Mouse (Mus musculus) hindbrain, embryonic 14.5 days (tissue): ENCODE data around the gene Myadm. TPM values are rescaled to one million over a fixed set of nuclear protein-coding genes. Genes with fewer than 3 reads are reported as not detected.

Experiments
- ATAC-seq: fragments of 200-750 bp; cut with Nextera tagmentation; 2 replicates; pipeline ENCODE4 v1.8.0; 2017; ENCODE audit warnings: moderate number of reproducible peaks, mild to moderate bottlenecking, moderate TSS enrichment, moderate library complexity; ENCODE audit not compliant: low FRiP score
- DNase-seq: peaks from one replicate; pipeline ENCODE4 v3.0.0-alpha.2; 2015; ENCODE audit warnings: low spot score
- H3K27ac ChIP-seq: fragments of 300-500 bp; sonication (generic); 2 replicates; pipeline ENCODE4 v1.5.1; 2014; ENCODE audit warnings: mild to moderate bottlenecking, moderate library complexity
- H3K27me3 ChIP-seq: fragments of 300-500 bp; sonication (generic); 2 replicates; pipeline ENCODE4 v1.6.1; 2014; ENCODE audit warnings: mild to moderate bottlenecking, low read length, mixed read lengths; ENCODE audit not compliant: control insufficient read depth, insufficient read depth
- H3K36me3 ChIP-seq: fragments of 300-500 bp; sonication (generic); replicated peaks from 2 replicates; pipeline ENCODE4 v1.6.1; 2014; ENCODE audit not compliant: control insufficient read depth, insufficient read depth
- H3K4me1 ChIP-seq: fragments of 300-500 bp; sonication (generic); replicated peaks from 2 replicates; pipeline ENCODE4 v1.6.1; 2014; ENCODE audit warnings: antibody characterized with exemption, low read length, mixed read lengths; ENCODE audit not compliant: control insufficient read depth, insufficient read depth
- H3K4me2 ChIP-seq: fragments of 300-500 bp; sonication (generic); replicated peaks from 2 replicates; pipeline ENCODE4 v1.6.1; 2014; ENCODE audit warnings: mild to moderate bottlenecking, moderate library complexity
- H3K4me3 ChIP-seq: fragments of 300-500 bp; sonication (generic); replicated peaks from 2 replicates; pipeline ENCODE4 v1.5.1; 2014; ENCODE audit warnings: mild to moderate bottlenecking, low read length
- H3K9ac ChIP-seq: fragments of 300-500 bp; sonication (generic); 2 replicates; pipeline ENCODE4 v1.6.1; 2014
- H3K9me3 ChIP-seq: fragments of 300-500 bp; sonication (generic); 2 replicates; pipeline ENCODE4 v1.6.1; 2016; ENCODE audit warnings: low read length; ENCODE audit not compliant: control insufficient read depth
- WGBS: fragments of 180-500 bp; shearing (Covaris S2); extraction: QIAGEN DNeasy Blood & Tissue Kit; methylation state at CpG from one replicate; pipeline ENCODE4 v1.1.7; 2014; 5-methylcytosine and 5-hydroxymethylcytosine counted together
- polyA plus RNA-seq: library from polyadenylated mRNA; unstranded; fragments of >200 nt; fragmentation: Nextera tagmentation; extraction: Ambion mirVana; gene quantifications from 2 replicates; pipeline ENCODE4 v1.2.1, GENCODE M21; 2014

The Myadm gene
- 40.1 and 43.6 TPM in 2 replicates for polyA plus RNA-seq

DNA sequence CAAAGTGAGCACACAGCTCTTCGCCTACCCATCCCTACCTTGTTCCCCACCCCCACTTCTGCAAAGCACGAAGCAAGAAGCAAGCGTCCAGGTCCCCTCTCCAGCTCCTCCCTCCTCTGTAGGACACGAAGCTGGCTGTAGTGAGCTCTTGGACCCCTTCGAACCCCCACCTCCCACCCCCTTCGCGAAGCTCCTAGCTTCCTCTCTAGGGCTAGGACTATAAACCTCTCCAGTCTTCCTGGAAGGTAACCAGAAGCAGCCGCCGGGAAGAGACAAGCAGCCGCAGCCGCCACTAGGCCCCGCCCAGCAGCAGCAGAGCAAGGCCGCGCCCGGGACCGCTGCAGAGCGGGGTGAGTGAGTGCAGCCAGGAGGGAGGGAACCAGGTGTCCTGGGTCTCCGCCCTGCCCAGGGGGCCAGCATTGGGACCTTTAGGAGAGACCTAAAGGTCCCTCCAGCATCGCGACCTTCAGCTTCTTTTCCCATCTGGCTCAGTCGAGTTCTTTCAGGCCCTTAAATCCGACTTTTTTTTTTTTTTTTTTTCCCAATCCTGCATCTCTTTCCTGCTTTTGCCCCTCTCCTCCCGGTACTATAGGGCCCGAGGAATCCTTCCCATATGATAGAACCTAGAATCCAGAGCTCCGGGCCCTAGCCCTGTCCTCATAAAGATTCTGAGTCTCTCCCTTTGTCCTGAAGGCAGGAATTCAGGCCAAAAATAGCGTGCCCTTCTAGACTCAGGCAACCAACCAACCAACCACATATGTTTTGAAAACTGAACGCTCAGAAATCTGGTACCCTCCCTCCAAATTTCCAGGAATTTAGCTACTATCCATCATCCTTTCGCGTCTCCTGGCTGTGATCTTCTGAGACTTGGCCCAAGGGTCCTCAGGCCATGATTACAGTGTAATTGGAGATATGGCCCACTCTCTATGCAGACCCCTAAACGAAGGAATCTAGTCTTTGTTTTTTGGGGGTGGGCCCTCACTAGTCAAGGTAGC lies at the start of gene Myadm, which contains the start of gene Prkcg:
TSS of gene Myadm (plus strand) at position 105 of the 995 bp plus-strand sequence.
TSS of gene Prkcg (plus strand) at position 204 of the 995 bp plus-strand sequence.
- DNase-seq: peak; percentile 73
- peaks cover 9% of the 10 kb centered on the region; the same call in 1 of the 2 replicates for H3K36me3 ChIP-seq
- no peaks in the 10 kb centered on the region for H3K27me3 ChIP-seq
- peak within 1 kb of the TSS; percentile 38 for H3K4me3 ChIP-seq
- H3K4me1 ChIP-seq: peaks cover 15% of the 10 kb centered on the region; the same call in 1 of the 2 replicates
- ATAC-seq: peak; percentile 48
- no peaks in the 10 kb centered on the region for H3K9me3 ChIP-seq
- H3K4me2 ChIP-seq: peak within 1 kb of the TSS; percentile 85
- peak within 1 kb of the TSS; percentile 65 for H3K9ac ChIP-seq
- WGBS: under 1% methylated on average over 30 of the region's 30 CpGs
- H3K27ac ChIP-seq: peak within 1 kb of the TSS; percentile 75

DNA sequence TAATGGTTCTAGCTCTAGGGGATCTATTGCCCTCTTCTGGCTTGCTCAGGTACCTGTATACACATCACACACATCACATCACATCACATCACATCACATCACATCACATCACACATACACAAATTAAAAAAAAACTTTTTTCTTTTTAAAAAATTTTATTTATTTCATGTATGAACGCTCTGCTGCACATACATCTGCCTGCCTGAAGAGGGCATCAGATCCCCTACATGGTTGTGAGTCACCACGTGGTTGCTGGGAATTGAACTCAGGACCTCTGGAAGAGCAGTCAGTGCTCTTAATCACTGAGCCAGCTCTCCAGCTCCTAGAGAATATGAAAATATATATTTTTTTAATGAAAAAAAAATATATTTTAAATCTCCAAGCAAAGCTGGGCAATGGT lies 49.7 kb upstream of the Myadm start:
- H3K9ac ChIP-seq: no peak overlapping the region
- no peaks in the 10 kb centered on the region for H3K27me3 ChIP-seq
- H3K4me2 ChIP-seq: no peak overlapping the region
- H3K4me3 ChIP-seq: no peak overlapping the region
- no peaks in the 10 kb centered on the region for H3K9me3 ChIP-seq
- H3K27ac ChIP-seq: no peak overlapping the region
- ATAC-seq: no peak
- no peaks in the 10 kb centered on the region for H3K4me1 ChIP-seq
- no peaks in the 10 kb centered on the region for H3K36me3 ChIP-seq
- 82% methylated on average over 2 of the region's 2 CpGs for WGBS
- no peak for DNase-seq

DNA sequence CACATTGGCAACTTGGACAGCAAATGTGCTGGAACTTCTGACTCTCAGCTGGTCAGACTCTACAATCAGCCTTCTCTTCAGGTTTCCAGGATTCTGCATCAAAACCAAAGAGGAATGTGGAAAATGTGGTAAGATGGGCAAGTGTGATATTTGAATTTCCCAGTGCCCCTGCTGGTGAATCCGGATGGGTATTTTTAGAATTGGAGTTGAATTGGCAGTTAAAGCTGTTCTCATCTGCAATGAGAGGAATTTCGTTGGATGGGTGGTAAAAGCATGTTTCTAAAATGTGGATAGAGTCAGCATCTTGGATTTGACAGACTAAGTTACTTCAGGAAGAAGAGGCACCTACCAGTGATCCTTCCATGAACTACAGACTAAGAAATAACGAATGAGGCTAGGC lies 28.2 kb upstream of the Myadm start:
- Histone ChIP-seq H3K9me3 (no peaks in the 10 kb centered on the region), H3K4me2 (no peak overlapping the region), H3K27ac (no peak overlapping the region), H3K36me3 (no peaks in the 10 kb centered on the region), H3K27me3 (no peaks in the 10 kb centered on the region), H3K9ac (no peak overlapping the region), H3K4me3 (no peak overlapping the region), H3K4me1 (no peaks in the 10 kb centered on the region)
- DNase-seq (no peak), ATAC-seq (no peak)
- WGBS: 71% methylated on average over 3 of the region's 3 CpGs

DNA sequence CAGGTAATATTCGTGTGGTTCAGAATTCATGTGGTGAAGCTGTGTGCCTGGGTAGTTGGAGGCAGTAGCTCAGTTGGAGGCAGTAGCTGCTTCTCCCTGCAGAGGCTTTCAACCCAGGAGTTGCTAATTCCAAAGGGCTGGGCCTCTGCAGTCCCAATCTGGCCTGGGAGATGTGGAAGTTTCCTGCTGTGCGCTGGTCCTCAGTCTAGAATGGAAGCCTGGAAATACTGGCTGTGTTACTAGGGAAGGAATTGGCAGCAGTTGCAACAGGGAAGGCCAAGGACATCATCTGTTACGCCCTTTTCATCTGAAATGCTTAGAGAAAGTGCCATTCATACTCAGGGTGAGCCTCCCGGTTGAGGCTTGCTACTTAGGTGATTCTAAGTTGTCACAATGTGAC lies 27.4 kb upstream of the Myadm start:
- H3K4me1 ChIP-seq: no peaks in the 10 kb centered on the region
- no peak for ATAC-seq
- H3K9me3 ChIP-seq: no peaks in the 10 kb centered on the region
- H3K36me3 ChIP-seq: no peaks in the 10 kb centered on the region
- no peak overlapping the region for H3K27ac ChIP-seq
- no peak overlapping the region for H3K4me2 ChIP-seq
- no peaks in the 10 kb centered on the region for H3K27me3 ChIP-seq
- WGBS: 64% methylated on average over 4 of the region's 4 CpGs
- no peak overlapping the region for H3K4me3 ChIP-seq
- DNase-seq: no peak
- H3K9ac ChIP-seq: no peak overlapping the region

DNA sequence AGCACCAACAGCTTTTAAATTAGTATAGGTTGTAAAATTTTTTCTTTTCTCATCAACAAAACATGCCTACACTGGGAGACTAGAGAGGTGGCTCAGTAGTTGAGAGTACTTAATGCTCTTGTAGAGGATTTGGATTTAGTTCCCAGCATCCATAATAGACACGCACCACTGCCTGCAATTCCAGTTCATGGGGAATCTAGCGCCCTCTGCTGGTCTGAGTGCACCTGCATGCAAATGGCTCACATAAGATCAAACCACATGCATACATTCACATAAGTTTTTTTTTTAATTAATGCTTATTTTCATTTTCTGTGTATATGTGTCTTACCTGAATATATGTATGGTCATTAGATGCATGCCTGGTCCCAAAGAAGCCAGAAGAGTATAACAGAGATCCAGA lies 26.1 kb upstream of the Myadm start:
- H3K4me3 ChIP-seq: no peak overlapping the region
- no peak overlapping the region for H3K4me2 ChIP-seq
- no peak overlapping the region for H3K27ac ChIP-seq
- no peaks in the 10 kb centered on the region for H3K27me3 ChIP-seq
- no peaks in the 10 kb centered on the region for H3K4me1 ChIP-seq
- ATAC-seq: no peak
- no peak overlapping the region for H3K9ac ChIP-seq
- no peak for DNase-seq
- no peaks in the 10 kb centered on the region for H3K9me3 ChIP-seq
- H3K36me3 ChIP-seq: no peaks in the 10 kb centered on the region
- WGBS: 30% methylated on average over 2 of the region's 2 CpGs

DNA sequence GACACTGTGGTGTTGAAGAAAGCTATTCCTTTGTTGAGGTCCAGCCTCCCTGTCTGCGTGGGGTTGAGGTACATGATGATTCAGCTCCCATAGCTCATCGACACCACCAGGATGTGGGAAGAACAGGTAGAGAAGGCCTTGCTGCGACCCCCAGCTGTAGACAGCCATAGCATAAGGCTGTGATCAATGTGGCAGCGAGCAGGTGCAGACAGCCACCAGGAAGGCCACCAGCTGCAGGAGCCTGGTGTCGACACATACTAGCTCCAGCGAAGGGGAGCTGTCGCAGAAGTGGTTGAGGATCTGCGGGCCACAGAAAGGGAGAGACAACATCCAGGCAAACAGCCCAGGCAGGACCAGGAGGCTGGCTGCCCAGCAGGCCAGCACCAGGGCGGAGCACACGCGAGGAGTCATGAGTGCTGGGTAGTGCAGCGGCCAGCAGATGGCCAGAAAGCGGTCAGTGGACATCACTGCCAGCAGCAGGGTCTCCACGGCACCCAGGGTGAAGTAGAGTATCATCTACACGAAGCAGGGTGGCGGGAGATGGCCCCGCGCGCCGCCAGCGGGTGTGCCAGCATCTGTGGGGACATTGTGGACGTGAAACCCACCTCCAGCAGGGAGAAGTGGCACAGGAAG lies 24.4 kb upstream of the Myadm start:
- ATAC-seq: no peak

DNA sequence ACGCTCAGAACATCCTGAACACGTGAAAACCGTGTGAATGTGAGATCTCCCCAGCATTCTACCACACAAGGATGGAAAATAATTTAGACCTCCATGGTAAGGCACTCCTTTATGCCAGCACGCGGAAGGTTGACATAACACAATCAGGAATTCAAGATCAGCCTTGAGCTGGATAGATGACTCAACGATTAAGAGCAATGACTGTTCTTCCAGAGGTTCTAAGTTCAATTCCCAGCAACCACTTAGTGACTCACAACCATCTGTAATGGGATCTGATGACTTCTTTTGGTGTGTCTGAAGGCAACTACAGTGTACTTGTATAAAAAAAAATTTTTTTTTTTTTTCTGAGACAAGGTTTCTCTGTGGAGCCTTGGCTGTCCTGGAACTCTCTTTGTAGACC lies 23.6 kb upstream of the Myadm start:
- WGBS: 68% methylated on average over 6 of the region's 6 CpGs
- Histone ChIP-seq H3K36me3 (no peaks in the 10 kb centered on the region), H3K4me3 (no peak overlapping the region), H3K9ac (no peak overlapping the region), H3K4me2 (no peak overlapping the region), H3K27ac (no peak overlapping the region), H3K9me3 (no peaks in the 10 kb centered on the region), H3K27me3 (no peaks in the 10 kb centered on the region), H3K4me1 (no peaks in the 10 kb centered on the region)
- no peak for DNase-seq
- ATAC-seq: no peak

More for the DNA sequence above, 24.4 kb upstream of the Myadm start:
- no peaks in the 10 kb centered on the region for H3K4me1 ChIP-seq
- no peak overlapping the region for H3K4me3 ChIP-seq
- no peak overlapping the region for H3K9ac ChIP-seq
- no peak for DNase-seq
- H3K9me3 ChIP-seq: no peaks in the 10 kb centered on the region
- H3K27me3 ChIP-seq: no peaks in the 10 kb centered on the region
- H3K27ac ChIP-seq: no peak overlapping the region
- H3K4me2 ChIP-seq: peak overlapping the region; percentile 28
- WGBS: 40% methylated on average over 22 of the region's 22 CpGs
- H3K36me3 ChIP-seq: no peaks in the 10 kb centered on the region

DNA sequence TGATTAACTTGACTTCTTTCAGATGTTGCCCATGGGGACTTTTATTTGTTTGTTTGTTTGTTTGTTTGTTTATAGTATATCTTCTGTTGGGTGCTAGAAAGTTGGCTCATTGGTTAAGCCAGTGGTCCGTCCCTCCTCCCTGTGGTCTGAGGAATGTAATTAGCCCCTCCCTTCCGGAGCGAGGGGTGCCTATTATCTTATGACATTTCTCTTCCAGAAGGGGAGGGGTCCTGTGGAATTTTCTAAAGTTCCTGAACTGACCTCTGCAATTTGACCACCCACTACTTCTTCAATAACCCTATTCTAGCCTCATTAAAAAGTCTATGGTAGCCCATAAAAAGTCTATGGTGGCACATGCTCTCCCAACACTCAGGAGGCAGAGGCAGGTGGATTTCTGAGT lies 21.6 kb upstream of the Myadm start:
- Histone ChIP-seq H3K4me2 (no peak overlapping the region), H3K9me3 (no peaks in the 10 kb centered on the region), H3K27ac (no peak overlapping the region), H3K27me3 (no peaks in the 10 kb centered on the region), H3K4me3 (no peak overlapping the region), H3K4me1 (no peaks in the 10 kb centered on the region), H3K36me3 (no peaks in the 10 kb centered on the region), H3K9ac (no peak overlapping the region)
- no peak for DNase-seq
- 86% methylated on average over 3 of the region's 3 CpGs for WGBS
- ATAC-seq: no peak

DNA sequence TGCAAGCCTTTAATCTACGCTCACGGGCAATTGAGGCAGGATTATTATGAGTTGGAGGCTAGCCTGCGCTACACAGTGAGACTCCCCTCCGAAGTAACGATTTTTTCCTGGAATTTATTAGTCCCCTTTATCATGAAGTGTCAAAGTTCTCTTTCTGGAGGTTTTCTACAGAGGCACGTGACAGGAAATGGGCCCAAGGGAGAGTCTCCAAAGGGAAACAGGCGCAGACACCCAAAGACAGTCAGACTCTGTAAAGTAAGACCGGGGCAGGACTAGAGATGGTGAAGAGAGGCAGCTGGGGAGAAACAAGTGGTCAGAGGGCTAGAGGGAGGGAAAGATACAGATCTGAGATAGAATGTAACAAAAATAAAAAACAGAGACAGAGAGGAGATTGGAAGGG lies 21.0 kb upstream of the Myadm start:
- 79% methylated on average over 8 of the region's 8 CpGs for WGBS

More for the DNA sequence above, 21.0 kb upstream of the Myadm start:
- DNase-seq (no peak), ATAC-seq (no peak)
- no peak overlapping the region for H3K9ac ChIP-seq
- no peaks in the 10 kb centered on the region for H3K9me3 ChIP-seq
- H3K4me2 ChIP-seq: no peak overlapping the region
- H3K4me3 ChIP-seq: no peak overlapping the region
- no peaks in the 10 kb centered on the region for H3K27me3 ChIP-seq
- no peaks in the 10 kb centered on the region for H3K36me3 ChIP-seq
- no peak overlapping the region for H3K27ac ChIP-seq
- H3K4me1 ChIP-seq: no peaks in the 10 kb centered on the region
